Mouse (Mus musculus) liver, embryonic 15.5 days (tissue): ENCODE data around the gene Slc4a7. TPM values are rescaled to one million over a fixed set of nuclear protein-coding genes. Genes with fewer than 3 reads are reported as not detected.
"Not testable (repeated sequence)": the region's sequence is repeated elsewhere in the genome, so short reads cannot be mapped to it uniquely, and the experiment has no call there.

Source experiments
- ATAC-seq: fragments of 200-750 bp; cut with Nextera tagmentation; 2 replicates; pipeline ENCODE4 v1.8.0; 2017; ENCODE audit warnings: moderate number of reproducible peaks, mild to moderate bottlenecking, moderate library complexity; ENCODE audit not compliant: insufficient read depth
- H3K27ac ChIP-seq: fragments of 300-500 bp; sonication (generic); replicated peaks from 2 replicates; pipeline ENCODE4 v1.5.1; 2015; ENCODE audit warnings: mild to moderate bottlenecking, inconsistent platforms
- H3K27me3 ChIP-seq: fragments of 300-500 bp; sonication (generic); 2 replicates; pipeline ENCODE4 v1.6.1; 2015; ENCODE audit warnings: mild to moderate bottlenecking, inconsistent platforms
- H3K36me3 ChIP-seq: fragments of 300-500 bp; sonication (generic); replicated peaks from 2 replicates; pipeline ENCODE4 v1.6.1; 2015; ENCODE audit warnings: moderate library complexity, mild to moderate bottlenecking, inconsistent platforms
- H3K4me1 ChIP-seq: fragments of 300-500 bp; sonication (generic); replicated peaks from 2 replicates; pipeline ENCODE4 v1.6.1; 2015; ENCODE audit warnings: inconsistent platforms
- H3K4me2 ChIP-seq: fragments of 300-500 bp; sonication (generic); 2 replicates; pipeline ENCODE4 v1.6.1; 2015; ENCODE audit warnings: moderate library complexity, mild to moderate bottlenecking, inconsistent platforms
- H3K4me3 ChIP-seq: fragments of 300-500 bp; sonication (generic); replicated peaks from 2 replicates; pipeline ENCODE4 v1.5.1; 2015; ENCODE audit warnings: mild to moderate bottlenecking, inconsistent platforms
- H3K9ac ChIP-seq: fragments of 300-500 bp; sonication (generic); 2 replicates; pipeline ENCODE4 v1.6.1; 2015; ENCODE audit warnings: moderate library complexity, mild to moderate bottlenecking, inconsistent platforms
- H3K9me3 ChIP-seq: fragments of 300-500 bp; sonication (generic); replicated peaks from 2 replicates; pipeline ENCODE4 v1.6.1; 2016; ENCODE audit warnings: inconsistent platforms
- WGBS: fragments of 180-500 bp; shearing (Covaris S2); methylation state at CpG from one replicate; pipeline ENCODE4 v1.1.7; 2015; ENCODE audit warnings: mixed read lengths; ENCODE audit not compliant: insufficient replicate concordance; 5-methylcytosine and 5-hydroxymethylcytosine counted together
- polyA plus RNA-seq: library from polyadenylated mRNA; unstranded; fragments of >200 nt; fragmentation: Nextera tagmentation; extraction: Ambion mirVana; gene quantifications from 2 replicates; pipeline ENCODE4 v1.2.1, GENCODE M21; 2015

The Slc4a7 gene
- polyA plus RNA-seq, 1 experiment from 2014 or later, result 3.2 TPM

DNA sequence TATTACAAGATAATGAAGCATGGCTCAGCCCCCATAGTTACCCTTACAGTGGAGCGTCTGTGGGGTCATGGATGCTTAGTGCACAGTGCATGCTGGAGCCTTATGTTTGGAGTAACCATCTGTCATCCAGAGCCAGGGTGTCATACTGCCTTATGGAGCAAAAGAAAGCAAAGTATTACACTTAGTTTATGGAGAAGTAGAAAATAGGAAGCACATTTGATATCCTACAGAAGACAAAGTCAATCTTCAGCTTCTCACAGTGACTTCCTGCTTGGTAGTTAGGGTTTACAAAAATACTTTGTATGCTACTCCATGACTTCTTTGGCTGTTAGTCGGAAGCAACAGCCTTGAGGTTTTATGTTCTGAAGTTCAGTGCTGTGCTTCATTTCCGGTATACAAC, 98.7 kb downstream of the Slc4a7 start:
- Histone ChIP-seq H3K27me3 (no peaks in the 10 kb centered on the region), H3K4me2 (no peak overlapping the region), H3K27ac (no peak overlapping the region), H3K9me3 (no peaks in the 10 kb centered on the region), H3K4me1 (no peaks in the 10 kb centered on the region), H3K9ac (no peak overlapping the region), H3K4me3 (no peak overlapping the region), H3K36me3 (no peaks in the 10 kb centered on the region)
- 58% methylated on average over 3 of the region's 3 CpGs for WGBS
- ATAC-seq, result no peak

GRCm38 (mm10) chr14:14803115-14803514, 101.0 kb downstream of the Slc4a7 start, which contains the start of gene Nek10:
TSS of gene Nek10 (plus strand) at chr14:14803415.
- not testable (repeated sequence) for H3K27ac ChIP-seq, H3K4me2 ChIP-seq, H3K27me3 ChIP-seq, H3K4me1 ChIP-seq, H3K9ac ChIP-seq, ATAC-seq, H3K36me3 ChIP-seq, H3K9me3 ChIP-seq, H3K4me3 ChIP-seq
- 55% methylated on average over 2 of the region's 2 CpGs for WGBS

DNA sequence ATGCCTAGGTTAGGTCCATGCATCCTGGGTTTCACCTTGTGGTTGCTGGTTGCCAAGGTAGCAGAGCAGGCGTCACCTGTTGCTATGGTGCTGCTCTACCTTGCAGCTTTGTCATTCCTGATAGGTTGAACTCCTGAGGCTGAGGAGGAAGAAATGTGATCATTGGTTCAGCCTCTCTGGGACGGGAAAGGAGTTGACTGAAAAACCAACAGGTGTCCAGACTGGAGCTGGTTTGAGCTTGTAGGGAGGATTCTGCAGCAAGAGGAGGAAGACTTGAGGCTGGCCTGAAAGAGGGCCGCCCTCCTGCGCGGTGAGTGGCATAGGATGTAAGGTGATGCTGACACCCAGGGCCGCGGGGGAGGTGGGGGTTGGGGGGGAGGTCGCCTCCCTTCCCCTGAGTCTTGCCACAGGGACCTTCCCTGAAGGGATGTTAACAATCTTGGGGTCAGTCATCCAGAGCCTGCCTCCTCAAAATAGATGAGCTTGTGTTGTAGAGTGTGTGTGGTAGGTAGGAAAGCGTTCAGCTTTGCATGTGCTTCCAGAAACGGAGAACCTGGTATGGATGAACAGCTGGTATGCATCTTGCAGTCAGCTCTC, 101.9 kb downstream of the Slc4a7 start:
- Histone ChIP-seq H3K4me2 (no peak overlapping the region), H3K9ac (no peak overlapping the region), H3K9me3 (no peaks in the 10 kb centered on the region), H3K36me3 (no peaks in the 10 kb centered on the region), H3K4me1 (no peaks in the 10 kb centered on the region), H3K27me3 (no peaks in the 10 kb centered on the region), H3K4me3 (no peak overlapping the region), H3K27ac (no peak overlapping the region)
- 21% methylated on average over 10 of the region's 10 CpGs for WGBS
- ATAC-seq, result no peak

- 42% methylated on average over 5 of the region's 5 CpGs for WGBS
- Histone ChIP-seq H3K9ac (no peak overlapping the region), H3K9me3 (no peaks in the 10 kb centered on the region), H3K27ac (no peak overlapping the region), H3K4me3 (no peak overlapping the region), H3K27me3 (no peaks in the 10 kb centered on the region), H3K4me1 (no peaks in the 10 kb centered on the region), H3K36me3 (no peaks in the 10 kb centered on the region), H3K4me2 (no peak overlapping the region)
- ATAC-seq, result no peak
These were observed 102.6 kb downstream of the Slc4a7 start for GRCm38 (mm10) chr14:14804518-14805212.

DNA sequence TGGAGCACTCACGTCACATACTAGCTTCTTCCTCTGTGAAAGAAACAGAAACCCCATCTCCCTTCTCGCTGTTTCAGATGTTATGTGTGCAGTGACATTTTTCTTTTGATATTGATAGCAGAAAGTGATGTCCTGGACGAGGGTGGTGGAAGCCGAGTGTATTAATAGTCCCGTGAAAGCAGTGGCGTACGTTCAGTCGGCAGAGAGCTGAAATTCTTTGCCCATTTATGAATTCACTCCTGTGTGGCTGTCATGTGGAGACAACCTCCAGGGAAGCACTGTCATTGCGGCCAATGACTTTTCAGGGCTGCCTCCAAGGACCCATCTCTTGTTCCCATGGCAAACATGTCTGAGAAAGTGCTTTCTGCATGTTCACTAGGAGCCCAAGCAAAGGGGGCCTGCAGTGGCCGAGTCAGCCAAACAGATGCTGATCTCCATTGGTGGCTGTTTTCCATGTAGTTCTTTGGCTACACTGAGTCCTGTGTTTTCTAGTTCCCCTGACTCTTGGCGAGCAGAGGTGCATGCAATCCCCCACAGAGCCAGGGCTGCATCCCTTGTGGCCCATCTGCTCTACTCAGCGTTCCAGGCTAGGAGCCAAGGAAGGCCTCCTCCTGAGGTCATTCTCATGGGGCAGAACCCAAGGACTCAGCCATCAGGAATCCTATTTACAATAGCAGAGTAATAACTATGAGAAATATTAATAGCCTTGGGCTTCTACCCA, 130.6 kb downstream of the Slc4a7 start:
- H3K27me3 ChIP-seq, result no peaks in the 10 kb centered on the region
- no peaks in the 10 kb centered on the region for H3K9me3 ChIP-seq
- no peak overlapping the region for H3K9ac ChIP-seq
- no peaks in the 10 kb centered on the region for H3K4me1 ChIP-seq
- no peak overlapping the region for H3K4me2 ChIP-seq
- ATAC-seq, result no peak
- H3K36me3 ChIP-seq, result no peaks in the 10 kb centered on the region
- 62% methylated on average over 12 of the region's 12 CpGs for WGBS
- no peak overlapping the region for H3K4me3 ChIP-seq
- no peak overlapping the region for H3K27ac ChIP-seq

GRCm38 (mm10) chr14:14833498-14833897, 131.4 kb downstream of the Slc4a7 start:
- Histone ChIP-seq H3K27ac (no peak overlapping the region), H3K4me3 (no peak overlapping the region), H3K9ac (no peak overlapping the region), H3K9me3 (no peaks in the 10 kb centered on the region), H3K36me3 (no peaks in the 10 kb centered on the region), H3K27me3 (no peaks in the 10 kb centered on the region), H3K4me1 (no peaks in the 10 kb centered on the region), H3K4me2 (no peak overlapping the region)
- ATAC-seq, result no peak
- WGBS, result 44% methylated on average over 1 of the region's 1 CpGs

DNA sequence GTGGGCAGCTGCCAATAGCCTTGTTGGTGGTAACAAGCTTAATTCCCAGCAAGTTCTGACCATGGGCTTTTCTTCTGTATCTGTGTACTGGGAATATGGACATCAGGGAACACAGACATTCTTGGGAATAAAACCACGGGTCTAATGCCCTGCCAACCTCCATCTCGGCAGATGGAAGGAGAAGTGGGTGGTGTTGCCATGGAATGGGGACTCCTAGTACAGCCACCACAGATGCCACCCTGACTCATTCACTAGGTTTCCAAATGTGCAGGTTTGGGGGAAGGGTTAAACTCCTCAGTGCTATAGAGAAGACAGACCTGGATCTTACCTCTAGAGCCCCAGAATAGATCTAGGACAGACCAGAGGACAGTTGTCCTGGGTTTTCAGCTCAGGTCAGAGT, 132.2 kb downstream of the Slc4a7 start:
- no peak for ATAC-seq
- Histone ChIP-seq H3K36me3 (no peaks in the 10 kb centered on the region), H3K4me3 (no peak overlapping the region), H3K4me1 (no peaks in the 10 kb centered on the region), H3K9me3 (no peaks in the 10 kb centered on the region), H3K27ac (no peak overlapping the region), H3K27me3 (no peaks in the 10 kb centered on the region), H3K9ac (no peak overlapping the region), H3K4me2 (no peak overlapping the region)
- WGBS, result 56% methylated on average over 2 of the region's 2 CpGs

DNA sequence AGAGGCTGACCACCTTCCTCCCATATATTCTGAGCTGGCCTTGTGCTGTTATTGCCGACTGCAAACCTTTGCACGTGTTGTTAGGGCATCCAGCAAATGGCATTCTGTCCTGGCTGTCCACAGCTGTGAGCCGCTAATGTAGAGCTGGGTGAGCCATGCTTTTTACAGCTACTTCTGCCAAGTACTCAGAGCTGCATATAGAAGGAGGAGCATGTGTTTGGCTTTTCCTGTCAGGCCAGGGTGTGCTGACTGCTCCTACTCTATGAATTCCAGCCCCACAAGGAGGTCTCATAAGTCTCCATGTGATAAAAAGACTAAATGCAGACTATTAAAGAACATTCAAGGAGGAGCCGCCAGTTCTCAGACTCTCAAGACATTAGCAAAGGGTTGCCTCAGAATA, 135.5 kb downstream of the Slc4a7 start:
- H3K4me2 ChIP-seq, result no peak overlapping the region
- no peaks in the 10 kb centered on the region for H3K27me3 ChIP-seq
- WGBS, result 71% methylated on average over 4 of the region's 4 CpGs
- no peak overlapping the region for H3K4me3 ChIP-seq
- H3K4me1 ChIP-seq, result no peaks in the 10 kb centered on the region
- no peak overlapping the region for H3K9ac ChIP-seq
- H3K36me3 ChIP-seq, result no peaks in the 10 kb centered on the region
- ATAC-seq, result no peak
- H3K9me3 ChIP-seq, result no peaks in the 10 kb centered on the region
- H3K27ac ChIP-seq, result no peak overlapping the region

GRCm38 (mm10) chr14:14838109-14838508, 136.0 kb downstream of the Slc4a7 start:
- Histone ChIP-seq H3K27me3 (no peaks in the 10 kb centered on the region), H3K4me3 (no peak overlapping the region), H3K9ac (no peak overlapping the region), H3K27ac (no peak overlapping the region), H3K36me3 (no peaks in the 10 kb centered on the region), H3K4me1 (no peaks in the 10 kb centered on the region), H3K4me2 (no peak overlapping the region), H3K9me3 (no peaks in the 10 kb centered on the region)
- no peak for ATAC-seq
- WGBS, result 26% methylated on average over 1 of the region's 1 CpGs

DNA sequence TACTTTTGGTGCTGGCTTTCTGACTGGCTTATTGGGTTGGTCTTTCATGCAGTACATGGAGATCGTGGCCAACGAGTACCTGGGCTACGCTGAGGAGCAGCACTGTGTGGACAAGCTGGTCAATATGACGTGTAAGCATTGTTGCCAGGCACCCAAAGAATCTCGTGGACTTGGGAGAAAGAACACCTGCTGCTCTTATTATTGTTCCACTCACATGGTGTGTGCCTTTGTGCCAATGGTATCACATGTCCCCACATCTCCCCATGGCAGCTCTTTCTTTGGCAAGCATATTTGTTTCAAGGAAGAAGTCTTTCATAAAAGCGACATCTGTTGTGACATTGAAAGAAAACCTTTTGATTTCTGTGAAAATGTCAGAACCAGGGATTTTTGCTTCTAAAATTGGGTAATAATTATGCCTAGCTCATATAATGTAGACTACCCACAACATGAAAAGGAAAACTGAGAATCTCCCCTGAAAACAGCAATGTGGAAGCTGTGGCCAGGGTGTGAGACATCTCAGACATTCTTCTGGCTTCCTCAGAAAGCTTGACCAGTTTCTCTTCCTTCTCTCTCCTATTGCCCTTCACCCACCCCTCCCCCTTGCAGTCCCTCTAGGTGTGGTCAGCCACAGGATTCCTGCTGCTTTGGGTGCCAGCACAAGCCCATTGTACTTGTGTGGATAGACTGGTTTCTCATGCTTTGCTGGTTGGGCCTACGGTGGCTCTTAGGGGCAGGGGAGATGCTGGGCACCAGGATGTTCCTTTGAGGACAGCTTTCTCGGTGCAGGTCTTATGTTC, 140.9 kb downstream of the Slc4a7 start:
- Histone ChIP-seq H3K9me3 (no peaks in the 10 kb centered on the region), H3K4me2 (no peak overlapping the region), H3K27ac (no peak overlapping the region), H3K4me1 (no peaks in the 10 kb centered on the region), H3K27me3 (no peaks in the 10 kb centered on the region), H3K4me3 (no peak overlapping the region), H3K36me3 (no peaks in the 10 kb centered on the region), H3K9ac (no peak overlapping the region)
- 62% methylated on average over 8 of the region's 8 CpGs for WGBS
- no peak for ATAC-seq
